Mouse (Mus musculus) midbrain, embryonic 15.5 days (tissue): ENCODE measurements around the gene Cdk5rap2. TPM values are rescaled to one million over a fixed set of nuclear protein-coding genes. Genes with fewer than 3 reads are reported as not detected.

Experiments used
- ATAC-seq: fragments of 200-750 bp; cut with Nextera tagmentation; replicated peaks from 2 replicates; pipeline ENCODE4 v1.8.0; 2017; ENCODE audit warnings: moderate TSS enrichment
- H3K27ac ChIP-seq: fragments of 300-500 bp; sonication (generic); 2 replicates; pipeline ENCODE4 v1.5.1; 2015; ENCODE audit warnings: mild to moderate bottlenecking, inconsistent platforms
- H3K27me3 ChIP-seq: fragments of 300-500 bp; sonication (generic); replicated peaks from 2 replicates; pipeline ENCODE4 v1.6.1; 2015; ENCODE audit warnings: inconsistent platforms
- H3K36me3 ChIP-seq: fragments of 300-500 bp; sonication (generic); replicated peaks from 2 replicates; pipeline ENCODE4 v1.6.1; 2015; ENCODE audit warnings: inconsistent platforms
- H3K4me1 ChIP-seq: fragments of 300-500 bp; sonication (generic); 2 replicates; pipeline ENCODE4 v1.6.1; 2015; ENCODE audit warnings: inconsistent platforms
- H3K4me2 ChIP-seq: fragments of 300-500 bp; sonication (generic); 2 replicates; pipeline ENCODE4 v1.6.1; 2015; ENCODE audit warnings: inconsistent platforms, mild to moderate bottlenecking, moderate library complexity
- H3K4me3 ChIP-seq: fragments of 300-500 bp; sonication (generic); 2 replicates; pipeline ENCODE4 v1.5.1; 2015; ENCODE audit warnings: mild to moderate bottlenecking, inconsistent platforms
- H3K9ac ChIP-seq: fragments of 300-500 bp; sonication (generic); 2 replicates; pipeline ENCODE4 v1.6.1; 2015; ENCODE audit warnings: mild to moderate bottlenecking, inconsistent platforms
- H3K9me3 ChIP-seq: fragments of 300-500 bp; sonication (generic); 2 replicates; pipeline ENCODE4 v1.6.1; 2016; ENCODE audit warnings: inconsistent platforms
- WGBS: fragments of 180-500 bp; shearing (Covaris S2); methylation state at CpG from one replicate; pipeline ENCODE4 v1.1.7; 2015; ENCODE audit warnings: mixed read lengths; 5-methylcytosine and 5-hydroxymethylcytosine counted together
- polyA plus RNA-seq: library from polyadenylated mRNA; unstranded; fragments of >200 nt; fragmentation: Nextera tagmentation; extraction: Ambion mirVana; gene quantifications from 2 replicates; pipeline ENCODE4 v1.2.1, GENCODE M21; 2015

The Cdk5rap2 gene
- polyA plus RNA-seq, 1 experiment from 2014 or later: 8.0 TPM

DNA sequence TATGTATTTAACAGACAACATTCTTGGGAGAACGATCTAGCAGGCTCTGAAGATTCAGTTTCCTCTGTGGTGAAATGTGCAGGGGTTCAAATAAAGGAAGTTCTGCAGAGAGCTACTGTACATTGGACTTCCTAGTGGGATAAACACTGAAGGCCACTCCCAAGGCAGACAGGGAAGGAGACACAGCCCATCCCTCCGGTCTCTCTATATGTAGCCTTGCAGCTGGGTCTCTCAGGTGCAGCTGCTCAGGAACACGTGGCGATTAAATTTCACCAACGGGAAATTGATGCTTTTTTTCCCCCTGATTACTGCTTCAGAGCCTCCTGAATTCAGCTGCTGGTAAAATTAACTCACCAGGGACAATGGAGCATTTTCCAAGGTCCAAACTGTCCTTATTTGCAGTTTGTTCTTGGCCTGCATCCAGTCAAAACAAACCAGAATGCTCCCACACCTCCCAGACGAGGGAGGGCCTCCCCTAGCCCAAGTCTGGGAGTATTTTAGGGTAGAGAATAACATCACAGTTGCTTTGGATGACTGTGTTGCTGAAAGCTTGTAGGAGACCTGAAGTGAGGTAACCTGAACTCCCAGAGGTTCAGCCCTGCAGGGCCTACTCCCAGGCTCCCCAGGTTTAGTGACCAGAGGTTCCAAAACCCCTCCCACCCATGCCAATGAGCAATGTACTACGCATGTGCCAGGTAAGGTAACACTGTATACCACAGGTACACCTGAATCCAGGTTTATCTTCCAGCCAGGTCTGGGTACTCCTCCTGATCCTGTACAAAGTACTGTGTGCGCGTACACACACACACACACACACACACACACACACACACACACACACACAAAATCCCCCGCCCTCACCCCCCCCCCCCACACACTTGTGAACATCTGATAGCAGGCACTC, 189.7 kb downstream of the Cdk5rap2 start:
- no peak overlapping the region for H3K9ac ChIP-seq
- no peak for ATAC-seq
- no peak overlapping the region for H3K27ac ChIP-seq
- H3K4me3 ChIP-seq: no peak overlapping the region
- no peaks in the 10 kb centered on the region for H3K4me1 ChIP-seq
- no peaks in the 10 kb centered on the region for H3K9me3 ChIP-seq
- H3K27me3 ChIP-seq: no peaks in the 10 kb centered on the region
- H3K36me3 ChIP-seq: peaks cover 12% of the 10 kb centered on the region; the same call in 1 of the 2 replicates
- no peak overlapping the region for H3K4me2 ChIP-seq
- WGBS: 70% methylated on average over 10 of the region's 10 CpGs

DNA sequence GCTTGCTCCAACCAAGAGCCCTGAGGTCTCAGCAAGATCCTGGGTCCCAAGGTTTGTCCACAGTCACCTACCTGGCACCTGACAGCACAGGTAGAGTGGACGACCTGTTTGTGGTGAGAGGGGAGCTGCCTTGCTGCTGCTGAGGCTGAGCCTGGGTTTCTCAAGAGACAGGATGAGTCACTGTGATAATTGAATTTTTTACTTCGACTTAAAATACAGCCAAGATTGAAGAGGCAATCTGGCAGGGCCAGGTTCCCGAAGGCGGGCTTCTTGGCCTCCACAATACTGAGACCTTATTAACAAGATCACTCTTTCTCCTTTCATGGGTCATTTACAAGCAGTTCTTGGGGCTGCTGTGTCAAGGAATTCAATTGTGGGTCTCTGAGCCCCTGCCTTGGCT, 190.5 kb downstream of the Cdk5rap2 start:
- peaks cover 12% of the 10 kb centered on the region; the same call in 1 of the 2 replicates for H3K36me3 ChIP-seq
- H3K27ac ChIP-seq: no peak overlapping the region
- no peaks in the 10 kb centered on the region for H3K27me3 ChIP-seq
- H3K9me3 ChIP-seq: no peaks in the 10 kb centered on the region
- H3K4me1 ChIP-seq: no peaks in the 10 kb centered on the region
- no peak overlapping the region for H3K4me3 ChIP-seq
- no peak overlapping the region for H3K4me2 ChIP-seq
- 85% methylated on average over 4 of the region's 4 CpGs for WGBS
- no peak overlapping the region for H3K9ac ChIP-seq
- ATAC-seq: no peak

DNA sequence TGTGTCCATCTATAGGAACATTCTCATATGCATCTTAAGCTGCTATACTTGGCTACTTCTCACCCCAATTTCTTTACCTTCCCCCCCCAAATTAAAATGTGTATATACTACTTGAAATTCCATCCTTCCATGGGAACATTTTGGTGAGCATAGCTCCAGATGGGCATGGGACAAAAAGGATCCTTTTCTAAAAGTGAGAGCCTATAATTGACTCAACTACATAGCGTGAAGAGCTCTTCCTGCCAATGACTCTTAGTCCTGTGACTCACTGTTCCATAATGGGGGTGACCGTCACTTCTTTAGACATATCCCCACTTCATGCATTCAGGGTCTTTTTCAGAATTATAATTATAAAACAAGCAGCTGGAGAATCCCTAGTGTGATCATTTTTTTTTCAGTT, 224.3 kb downstream of the Cdk5rap2 start:
- no peaks in the 10 kb centered on the region for H3K4me1 ChIP-seq
- no peak overlapping the region for H3K4me3 ChIP-seq
- no peaks in the 10 kb centered on the region for H3K9me3 ChIP-seq
- no peak overlapping the region for H3K27ac ChIP-seq
- no peaks in the 10 kb centered on the region for H3K36me3 ChIP-seq
- no peaks in the 10 kb centered on the region for H3K27me3 ChIP-seq
- no peak overlapping the region for H3K9ac ChIP-seq
- no peak for ATAC-seq
- H3K4me2 ChIP-seq: no peak overlapping the region
- WGBS: 89% methylated on average over 2 of the region's 2 CpGs

Other genes with a start within 250 kb of the Cdk5rap2 start
- 30.4 and 32.2 TPM in 2 replicates for gene Megf9, start 124.6 kb upstream of the Cdk5rap2 start, polyA plus RNA-seq